Mouse (Mus musculus): Measurements from ENCODE around the gene Adam19.

The Adam19 gene

GRCm38 (mm10) chr11:46097062-46097461, 41.3 kb downstream of the Adam19 start:
- DNase-seq (ENCODE audit: low read depth, low spot score): no peak

- DNase-seq (ENCODE audit: low read depth, low spot score): no peak
Measured at GRCm38 (mm10) chr11:46102107-46102506, 46.3 kb downstream of the Adam19 start.

- DNase-seq (ENCODE audit: low read depth, low spot score): no peak
Measured at GRCm38 (mm10) chr11:46107046-46107445, 51.3 kb downstream of the Adam19 start.

- no peak for DNase-seq (ENCODE audit: low read depth, low spot score)
Measured at GRCm38 (mm10) chr11:46109206-46109605, 53.4 kb downstream of the Adam19 start.

- DNase-seq (ENCODE audit: low read depth, low spot score): no peak
Measured at GRCm38 (mm10) chr11:46110156-46110944, 54.6 kb downstream of the Adam19 start.

GRCm38 (mm10) chr11:46110945-46111287, 55.1 kb downstream of the Adam19 start:
- no peak for DNase-seq (ENCODE audit: low read depth, low spot score)

- DNase-seq (ENCODE audit: low read depth, low spot score): no peak
Measured at GRCm38 (mm10) chr11:46113211-46113610, 57.4 kb downstream of the Adam19 start.

GRCm38 (mm10) chr11:46114221-46114620, 58.4 kb downstream of the Adam19 start:
- no peak for DNase-seq (ENCODE audit: low read depth, low spot score)

- no peak for DNase-seq (ENCODE audit: low read depth, low spot score)
Measured at GRCm38 (mm10) chr11:46115011-46115410, 59.2 kb downstream of the Adam19 start.

- no peak for DNase-seq (ENCODE audit: low read depth, low spot score)
Measured at GRCm38 (mm10) chr11:46115411-46116173, 59.8 kb downstream of the Adam19 start.

- DNase-seq (ENCODE audit: low read depth, low spot score): no peak
Measured at GRCm38 (mm10) chr11:46116510-46116909, 60.7 kb downstream of the Adam19 start.

GRCm38 (mm10) chr11:46119624-46120023, 63.8 kb downstream of the Adam19 start:
- DNase-seq (ENCODE audit: low read depth, low spot score): no peak

- DNase-seq (ENCODE audit: low read depth, low spot score): no peak
Measured at GRCm38 (mm10) chr11:46120084-46120483, 64.3 kb downstream of the Adam19 start.

- DNase-seq (ENCODE audit: low read depth, low spot score): no peak
Measured at GRCm38 (mm10) chr11:46121666-46122065, 65.9 kb downstream of the Adam19 start.

- no peak for DNase-seq (ENCODE audit: low read depth, low spot score)
Measured at GRCm38 (mm10) chr11:46122875-46123274, 67.1 kb downstream of the Adam19 start.

GRCm38 (mm10) chr11:46123328-46123866, 67.6 kb downstream of the Adam19 start:
- no peak for DNase-seq (ENCODE audit: low read depth, low spot score)

- DNase-seq (ENCODE audit: low read depth, low spot score): no peak
Measured at GRCm38 (mm10) chr11:46125093-46125834, 69.5 kb downstream of the Adam19 start.

- DNase-seq (ENCODE audit: low read depth, low spot score): no peak
Measured at GRCm38 (mm10) chr11:46125835-46126229, 70.0 kb downstream of the Adam19 start.

- peak; percentile 35 for DNase-seq (ENCODE audit: low read depth, low spot score)
Measured at GRCm38 (mm10) chr11:46126317-46126716, 70.5 kb downstream of the Adam19 start.

- DNase-seq (ENCODE audit: low read depth, low spot score): peak; percentile 31
Measured at GRCm38 (mm10) chr11:46126827-46127410, 71.1 kb downstream of the Adam19 start.
